Mouse (Mus musculus) myocyte (in vitro differentiated cells): ENCODE measurements around the gene Tubb3.

ENCODE experiments used
- CEBPB ChIP-seq: IDR thresholded peaks from 2 replicates; pipeline ENCODE4 v1.6.1; 2011; ENCODE audit warnings: mild to moderate bottlenecking, moderate library complexity; ENCODE audit not compliant: poor library complexity, insufficient read depth, severe bottlenecking
- E2F4 ChIP-seq: IDR thresholded peaks from one replicate; pipeline ENCODE4 v1.6.1; 2011; ENCODE audit warnings: mild to moderate bottlenecking, control low read depth, moderate library complexity; ENCODE audit not compliant: insufficient read depth
- MAX ChIP-seq: IDR thresholded peaks from one replicate; pipeline ENCODE4 v1.6.1; 2011; ENCODE audit warnings: low read depth, mild to moderate bottlenecking, control low read depth
- MYOD1 ChIP-seq, 3 experiments: IDR thresholded peaks; one replicate each; pipeline ENCODE4 v1.6.1; 2011; ENCODE audit warnings: control low read depth in 2 of 3, low read depth in 2 of 3, mild to moderate bottlenecking in 2 of 3, moderate library complexity in 1 of 3; ENCODE audit not compliant: insufficient read length in 2 of 3, control insufficient read depth in 1 of 3
- MYOG ChIP-seq, 3 experiments: IDR thresholded peaks; one replicate each; pipeline ENCODE4 v1.6.1; 2011; ENCODE audit warnings: control low read depth in 2 of 3, low read depth in 2 of 3, mild to moderate bottlenecking in 2 of 3; ENCODE audit not compliant: insufficient read length in 2 of 3, control insufficient read depth in 1 of 3, insufficient read depth in 1 of 3
- POLR2A ChIP-seq: IDR thresholded peaks from one replicate; pipeline ENCODE4 v1.6.1; 2011; ENCODE audit warnings: low read depth, mild to moderate bottlenecking, control low read depth, moderate library complexity; ENCODE audit not compliant: insufficient read length
- POLR2AphosphoS2 ChIP-seq: IDR thresholded peaks from one replicate; pipeline ENCODE4 v1.6.1; 2011; ENCODE audit warnings: low read depth, control low read depth; ENCODE audit not compliant: insufficient read length
- REST ChIP-seq: IDR thresholded peaks from one replicate; pipeline ENCODE4 v1.6.1; 2011; ENCODE audit warnings: mild to moderate bottlenecking, control low read depth, moderate library complexity; ENCODE audit not compliant: insufficient read depth, insufficient read length
- TCF12 ChIP-seq: IDR thresholded peaks from one replicate; pipeline ENCODE4 v1.6.1; 2011; ENCODE audit warnings: mild to moderate bottlenecking, control low read depth; ENCODE audit not compliant: poor library complexity, insufficient read depth, severe bottlenecking
- TCF3 ChIP-seq: IDR thresholded peaks from one replicate; pipeline ENCODE4 v1.6.1; 2011; ENCODE audit warnings: low read depth, control low read depth; ENCODE audit not compliant: insufficient read length
- USF1 ChIP-seq: IDR thresholded peaks from one replicate; pipeline ENCODE4 v1.6.1; 2011; ENCODE audit warnings: low read depth, mild to moderate bottlenecking, control low read depth, moderate library complexity

- TF ChIP-seq POLR2A = no peak
- TF ChIP-seq MAX = no peak
- no peak for TF ChIP-seq REST
- no peak for TF ChIP-seq MYOD1 (IDR thresholded peaks at IDR 0.05; ENCODE audit: control insufficient read depth in 1 of 3, insufficient read length in 2 of 3, low read depth in 2 of 3)
- no peak for TF ChIP-seq CEBPB
- TF ChIP-seq E2F4 = no peak
- TF ChIP-seq TCF12 = no peak
- TF ChIP-seq MYOG (IDR thresholded peaks at IDR 0.05; ENCODE audit: control insufficient read depth in 1 of 3, insufficient read depth in 1 of 3, insufficient read length in 2 of 3, low read depth in 2 of 3) = no peak
- TF ChIP-seq POLR2AphosphoS2 = no peak
- no peak for TF ChIP-seq USF1
- TF ChIP-seq TCF3 = no peak
These were observed 35.1 kb upstream of the Tubb3 start for GRCm38 (mm10) chr8:123376106-123376505.
